Mouse (Mus musculus) 3T3-L1 (cell line): ENCODE data around the gene Ldlrap1.

Source experiments
- DNase-seq: peaks from one replicate; pipeline ENCODE4 v3.0.0-alpha.2; 2015; ENCODE audit warnings: low read depth, low spot score

Gene Ldlrap1

DNA sequence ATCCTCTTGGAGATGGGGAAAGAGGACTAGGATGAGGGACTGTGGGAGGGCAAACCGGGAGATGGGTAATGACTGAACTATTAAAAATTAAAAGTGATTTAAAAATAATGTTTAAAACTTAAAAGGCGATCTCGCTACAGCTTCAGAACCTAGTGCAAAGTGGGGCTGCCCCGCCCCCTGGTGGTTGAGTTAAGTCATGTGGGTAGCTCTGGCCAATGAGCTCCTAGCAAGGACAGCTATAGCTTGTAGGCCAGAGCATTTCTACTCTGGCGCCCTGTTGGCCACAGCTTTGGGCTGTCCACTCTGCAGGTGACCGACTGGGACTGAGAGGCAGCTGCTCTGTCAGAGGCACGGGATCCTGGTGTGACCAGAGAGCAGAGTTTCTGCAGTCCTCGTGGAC lies 53.9 kb downstream of the Ldlrap1 start:
- DNase-seq = peak; percentile 91

DNA sequence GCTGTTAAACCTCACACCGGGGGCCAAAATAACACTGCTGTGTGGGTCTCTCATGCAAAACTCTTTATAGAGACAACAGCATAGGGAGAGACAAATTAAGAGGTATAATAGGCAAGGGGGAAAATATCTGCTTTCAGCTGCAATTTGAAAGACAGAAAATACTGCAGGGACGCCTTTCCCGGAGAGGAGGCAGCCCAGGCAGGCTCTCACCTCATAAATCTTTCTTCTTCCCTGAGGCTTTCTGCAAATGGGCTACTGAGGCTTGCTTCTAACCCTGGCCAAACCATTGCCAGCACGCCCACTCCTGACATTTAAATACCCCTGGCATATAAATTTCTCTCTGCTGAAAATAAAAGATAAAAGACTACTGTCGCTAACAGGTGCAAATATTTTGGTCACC lies 62.5 kb downstream of the Ldlrap1 start:
- DNase-seq = no peak

DNA sequence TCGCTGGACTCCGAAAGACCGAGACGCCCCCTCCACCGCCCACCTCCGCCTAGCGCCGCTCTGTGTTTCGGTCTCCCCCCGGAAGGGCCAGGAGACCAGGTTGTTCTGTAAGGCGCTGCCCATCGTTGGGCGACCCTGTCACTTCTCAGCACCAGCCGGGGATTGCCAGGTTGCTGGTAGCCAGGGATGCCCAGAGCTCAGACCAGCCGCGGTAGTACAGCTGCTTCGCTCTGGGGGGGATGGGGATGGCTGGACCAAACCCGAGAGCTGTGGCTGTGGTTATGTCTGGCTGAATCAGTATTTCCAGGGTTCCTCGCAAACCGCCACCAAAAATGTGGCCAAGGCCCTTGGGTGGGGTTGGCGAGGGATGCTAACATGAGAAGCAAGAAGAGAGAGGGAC lies 63.2 kb downstream of the Ldlrap1 start:
- no peak for DNase-seq

DNA sequence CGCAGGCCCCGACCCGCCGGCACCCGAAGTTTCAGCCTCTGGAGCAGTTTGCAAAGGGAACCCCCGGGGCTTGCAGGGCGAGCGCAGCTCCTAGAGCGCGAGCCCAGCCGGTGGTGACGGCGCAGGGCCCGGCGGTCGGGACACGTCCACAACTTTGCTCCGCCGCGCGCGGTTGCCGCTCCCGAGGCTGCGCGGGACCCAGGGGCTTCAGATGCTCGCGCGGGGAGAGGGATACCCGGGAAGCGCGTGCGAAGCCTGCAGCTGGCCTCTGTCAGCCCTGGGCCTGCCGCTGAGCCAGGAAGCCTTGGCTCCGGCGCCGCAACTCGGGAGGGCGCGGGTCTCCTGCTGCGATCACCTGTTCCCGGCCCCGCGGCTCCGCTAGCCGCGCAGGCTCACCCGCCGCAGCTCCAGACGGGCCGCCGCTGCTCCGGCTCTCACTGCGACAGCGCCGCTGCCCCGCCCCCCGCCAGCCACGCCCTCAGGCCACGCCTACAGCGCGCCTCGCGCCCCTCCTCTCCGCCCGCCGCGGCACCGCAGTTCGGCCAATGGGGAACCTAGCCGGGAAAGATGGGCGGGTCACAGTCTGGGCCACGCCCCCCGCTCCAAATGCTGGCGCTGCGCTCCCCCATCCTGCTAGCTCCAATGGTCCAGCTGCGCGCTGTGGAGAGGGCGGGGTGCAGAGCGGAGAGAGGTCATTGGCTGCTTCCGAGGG lies 63.8 kb downstream of the Ldlrap1 start, which contains the start of gene Man1c1:
Gene Man1c1, minus strand, starts transcription at position 456 of the 712 bp plus-strand sequence.
- peak; percentile 95 for DNase-seq

DNA sequence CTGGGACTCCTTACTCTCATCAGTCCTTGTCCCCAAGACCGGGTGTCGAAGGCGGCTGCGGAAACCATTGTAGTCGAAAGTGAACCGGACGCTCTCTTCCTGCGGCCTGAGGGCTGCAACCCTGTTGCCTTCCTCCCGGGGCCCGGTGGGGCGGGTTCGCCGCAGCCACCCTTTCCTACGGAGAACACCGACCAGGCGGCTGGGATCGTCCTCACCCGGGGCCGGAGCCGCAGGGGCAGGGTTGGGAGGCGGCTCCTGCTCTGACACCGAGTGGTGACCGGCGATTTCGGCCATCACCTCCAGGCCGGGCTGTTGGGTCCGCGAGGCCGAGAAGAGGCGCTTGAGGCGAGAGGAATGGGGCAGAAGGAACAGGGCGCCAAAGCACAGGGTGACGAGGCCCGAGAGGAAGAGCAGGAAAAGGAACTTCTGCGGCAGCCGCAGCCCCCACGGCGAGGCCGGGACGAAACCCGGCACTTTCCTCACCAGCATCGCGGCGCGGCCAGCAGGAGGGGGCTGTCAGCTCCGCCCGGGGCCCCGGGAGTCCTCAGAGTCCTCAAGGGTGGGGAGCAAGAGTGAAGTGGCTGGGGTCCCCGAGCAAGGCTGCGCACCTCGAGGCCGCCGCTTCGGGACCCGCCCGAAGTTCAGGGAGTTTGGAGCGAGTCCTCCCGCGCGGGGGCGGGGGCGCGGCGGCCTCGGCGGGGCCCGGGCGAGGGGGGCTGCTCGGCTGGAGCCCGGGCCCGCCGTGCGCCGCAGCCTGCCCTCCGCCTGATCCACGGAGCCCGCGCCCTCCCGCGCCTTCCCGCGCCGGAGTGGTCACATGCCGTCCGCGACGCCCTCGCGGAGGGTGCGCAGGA lies 64.6 kb downstream of the Ldlrap1 start:
- no peak for DNase-seq

DNA sequence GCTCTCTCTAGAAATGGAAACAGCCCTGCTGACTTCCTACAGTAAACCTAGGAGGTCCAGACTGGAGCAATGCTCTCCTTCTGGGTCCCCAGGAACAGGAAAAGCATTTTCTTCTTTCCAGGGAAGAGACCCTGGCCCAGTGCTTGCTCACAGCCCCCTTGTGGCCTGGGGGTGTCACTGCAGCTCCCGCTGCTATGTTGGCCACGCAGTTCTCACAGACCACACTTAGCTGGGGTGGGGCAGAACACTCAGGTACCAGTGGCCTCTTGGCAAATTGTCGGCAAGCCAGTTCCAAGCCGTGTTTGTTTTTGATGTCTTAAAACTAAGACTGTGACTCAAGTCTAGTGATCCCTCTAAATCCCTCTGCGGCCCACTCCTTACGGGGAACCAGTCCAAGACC lies 65.9 kb downstream of the Ldlrap1 start:
- DNase-seq = peak; percentile 70

DNA sequence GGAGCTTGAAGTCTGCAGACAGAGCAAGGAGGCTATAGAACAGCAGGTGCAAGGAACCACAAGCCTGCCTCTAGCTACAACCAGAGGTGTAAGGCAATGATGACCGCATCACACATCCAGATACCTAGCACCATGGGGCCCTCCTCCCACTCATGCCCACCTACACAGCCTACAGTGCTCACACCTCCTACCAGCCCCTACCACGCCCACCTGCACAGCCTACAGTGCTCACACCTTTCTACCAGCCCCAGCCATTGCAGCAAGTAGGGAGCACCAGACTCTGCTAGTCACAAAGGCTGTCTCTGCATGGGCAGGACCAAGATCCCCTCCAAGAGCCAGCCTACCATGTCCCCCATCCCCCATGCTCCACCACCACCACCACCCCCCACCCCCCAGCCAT lies 66.9 kb downstream of the Ldlrap1 start:
- DNase-seq = no peak

DNA sequence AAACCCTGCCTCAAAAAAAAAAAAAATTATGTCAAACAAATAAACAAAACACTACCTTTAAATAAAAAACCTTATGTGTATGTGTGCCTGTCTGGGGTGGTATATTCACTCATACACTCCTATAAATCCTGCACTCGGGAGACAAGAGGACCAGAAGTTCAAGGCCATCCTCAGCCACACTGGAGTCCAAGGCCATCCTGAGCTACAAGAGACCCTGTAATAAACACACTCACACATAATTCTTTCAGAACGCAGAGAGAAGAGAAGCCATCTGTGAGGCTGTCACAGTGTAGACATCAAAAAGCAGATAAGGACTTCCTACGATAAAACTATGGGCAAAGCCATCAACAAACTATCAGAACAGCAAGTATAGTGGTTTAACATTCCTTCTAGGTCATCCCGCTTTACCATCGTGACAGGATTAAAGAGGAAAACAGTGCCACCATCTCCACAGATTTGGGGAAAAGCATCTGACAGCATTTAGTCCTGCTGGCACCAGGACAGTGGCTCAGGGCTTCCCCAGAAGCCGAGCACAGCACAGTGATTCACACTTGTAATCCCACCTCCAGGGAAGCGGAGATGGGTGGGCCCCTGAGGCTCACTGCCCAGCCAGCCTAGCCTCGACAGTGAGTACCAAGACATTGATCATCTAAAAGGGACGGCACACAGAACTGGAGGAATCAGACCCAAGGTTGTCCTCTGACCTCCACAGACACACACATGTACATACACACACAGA lies 74.5 kb downstream of the Ldlrap1 start:
- no peak for DNase-seq

DNA sequence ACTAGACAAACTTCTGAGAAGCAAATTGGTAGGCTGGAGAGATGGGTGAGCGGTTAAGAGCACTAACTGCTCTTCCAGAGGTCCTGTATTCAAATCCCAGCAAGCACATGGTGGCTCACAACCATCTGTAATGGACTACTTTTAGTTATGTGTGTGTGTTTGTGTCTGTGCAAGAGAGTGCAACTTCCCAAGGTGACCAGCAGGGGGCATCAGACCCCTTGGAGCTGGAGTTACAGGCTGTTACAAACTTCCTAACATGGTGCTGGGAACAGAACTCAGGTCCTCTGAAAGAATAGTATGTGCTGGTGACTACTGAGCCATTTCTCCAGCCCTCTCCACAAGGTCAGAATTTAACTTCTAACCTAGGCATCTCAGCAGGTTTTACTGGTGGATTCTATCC lies 75.4 kb downstream of the Ldlrap1 start:
- no peak for DNase-seq
